Mouse (Mus musculus) stomach, embryonic 14.5 days (tissue): ENCODE data around the gene Eps8l2. TPM values are rescaled to one million over a fixed set of nuclear protein-coding genes. Genes with fewer than 3 reads are reported as not detected.

ENCODE experiments used
- ATAC-seq: fragments of 200-750 bp; cut with Nextera tagmentation; 2 replicates; pipeline ENCODE4 v1.8.0; 2017; ENCODE audit warnings: low read depth, moderate TSS enrichment; ENCODE audit not compliant: insufficient number of reproducible peaks, insufficient read depth, low FRiP score
- H3K27ac ChIP-seq: fragments of 300-500 bp; sonication (generic); 2 replicates; pipeline ENCODE4 v1.5.1; 2014; ENCODE audit warnings: mild to moderate bottlenecking, low read length, moderate library complexity, mixed read lengths
- H3K27me3 ChIP-seq: fragments of 300-500 bp; sonication (generic); 2 replicates; pipeline ENCODE4 v1.6.1; 2014; ENCODE audit warnings: low read length, control low read depth, mixed read lengths; ENCODE audit not compliant: control insufficient read depth, insufficient read depth
- H3K36me3 ChIP-seq: fragments of 300-500 bp; sonication (generic); 2 replicates; pipeline ENCODE4 v1.6.1; 2014; ENCODE audit warnings: mild to moderate bottlenecking, control low read depth, low read length, moderate library complexity, mixed read lengths; ENCODE audit not compliant: control insufficient read depth, insufficient read depth
- H3K4me1 ChIP-seq: fragments of 300-500 bp; sonication (generic); 2 replicates; pipeline ENCODE4 v1.6.1; 2014; ENCODE audit warnings: low read length, control low read depth, mixed read lengths; ENCODE audit not compliant: control insufficient read depth, insufficient read depth
- H3K4me2 ChIP-seq: fragments of 300-500 bp; sonication (generic); replicated peaks from 2 replicates; pipeline ENCODE4 v1.6.1; 2014; ENCODE audit warnings: low read depth, low read length, control low read depth
- H3K4me3 ChIP-seq: fragments of 300-500 bp; sonication (generic); 2 replicates; pipeline ENCODE4 v1.5.1; 2014; ENCODE audit warnings: low read depth, low read length, control low read depth
- H3K9ac ChIP-seq: fragments of 300-500 bp; sonication (generic); replicated peaks from 2 replicates; pipeline ENCODE4 v1.6.1; 2014; ENCODE audit warnings: low read depth, mild to moderate bottlenecking, control low read depth, low read length, moderate library complexity, mixed read lengths
- H3K9me3 ChIP-seq: fragments of 300-500 bp; sonication (generic); 2 replicates; pipeline ENCODE4 v1.6.1; 2016; ENCODE audit warnings: low read depth, low read length, control low read depth; ENCODE audit not compliant: control insufficient read depth
- WGBS: fragments of 180-500 bp; shearing (Covaris S2); extraction: QIAGEN DNeasy Blood & Tissue Kit; methylation state at CpG from one replicate; pipeline ENCODE4 v1.1.7; 2014; 5-methylcytosine and 5-hydroxymethylcytosine counted together
- polyA plus RNA-seq: library from polyadenylated mRNA; unstranded; fragments of >200 nt; fragmentation: Nextera tagmentation; extraction: Ambion mirVana; gene quantifications from 2 replicates; pipeline ENCODE4 v1.2.1, GENCODE M21; 2014

The Eps8l2 gene
- polyA plus RNA-seq, 1 experiment from 2014 or later = 28.1 TPM

GRCm38 (mm10) chr7:141364349-141365048 is 25.8 kb downstream of the Eps8l2 start:
- Histone ChIP-seq H3K27me3 (no peaks in the 10 kb centered on the region), H3K9me3 (no peaks in the 10 kb centered on the region), H3K9ac (no peak overlapping the region), H3K4me1 (no peaks in the 10 kb centered on the region), H3K4me3 (no peak overlapping the region), H3K27ac (no peak overlapping the region), H3K36me3 (no peaks in the 10 kb centered on the region), H3K4me2 (no peak overlapping the region)
- WGBS = 81% methylated on average over 5 of the region's 5 CpGs
- peak; percentile 54; the same call in 1 of the 2 replicates for ATAC-seq

GRCm38 (mm10) chr7:141365049-141365445 is 26.4 kb downstream of the Eps8l2 start:
- Histone ChIP-seq H3K4me2 (no peak overlapping the region), H3K4me1 (no peaks in the 10 kb centered on the region), H3K9ac (no peak overlapping the region), H3K9me3 (no peaks in the 10 kb centered on the region), H3K4me3 (no peak overlapping the region), H3K27me3 (no peaks in the 10 kb centered on the region), H3K36me3 (no peaks in the 10 kb centered on the region), H3K27ac (no peak overlapping the region)
- ATAC-seq = no peak
- 66% methylated on average over 3 of the region's 3 CpGs for WGBS

GRCm38 (mm10) chr7:141367358-141367757 is 28.7 kb downstream of the Eps8l2 start:
- no peak overlapping the region for H3K27ac ChIP-seq
- WGBS = 78% methylated on average over 4 of the region's 4 CpGs
- H3K4me3 ChIP-seq = no peak overlapping the region

DNA sequence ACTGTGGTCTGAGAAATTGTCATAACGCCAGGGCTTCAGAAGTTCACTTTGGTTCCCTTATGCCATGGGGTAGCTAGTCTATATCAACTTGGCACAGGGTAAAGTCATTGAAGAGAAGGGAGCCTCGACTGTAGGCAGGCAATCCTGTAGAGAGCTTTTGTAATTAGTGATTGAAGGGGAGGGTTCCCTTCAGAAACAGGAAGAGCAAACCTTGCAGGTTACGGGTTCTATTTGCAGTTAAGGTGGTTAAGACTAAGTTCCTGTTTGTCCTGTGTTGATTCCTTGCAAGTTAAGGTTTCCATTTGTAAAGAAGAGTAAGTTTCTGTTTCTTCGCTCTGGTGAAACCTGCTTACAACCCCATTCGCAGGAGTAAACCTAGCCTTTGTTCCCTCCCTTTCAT is 31.2 kb downstream of the Eps8l2 start:
- H3K9me3 ChIP-seq = no peaks in the 10 kb centered on the region
- WGBS = 67% methylated on average over 5 of the region's 5 CpGs
- H3K4me2 ChIP-seq = no peak overlapping the region
- H3K4me3 ChIP-seq = no peak overlapping the region
- H3K27me3 ChIP-seq = no peaks in the 10 kb centered on the region
- no peak overlapping the region for H3K9ac ChIP-seq
- H3K36me3 ChIP-seq = no peaks in the 10 kb centered on the region
- no peak for ATAC-seq
- H3K4me1 ChIP-seq = no peaks in the 10 kb centered on the region
- H3K27ac ChIP-seq = no peak overlapping the region

More at GRCm38 (mm10) chr7:141367358-141367757, 28.7 kb downstream of the Eps8l2 start:
- H3K36me3 ChIP-seq = no peaks in the 10 kb centered on the region
- H3K4me1 ChIP-seq = no peaks in the 10 kb centered on the region
- H3K4me2 ChIP-seq = no peak overlapping the region
- H3K9ac ChIP-seq = no peak overlapping the region
- no peak for ATAC-seq
- no peaks in the 10 kb centered on the region for H3K9me3 ChIP-seq
- no peaks in the 10 kb centered on the region for H3K27me3 ChIP-seq

DNA sequence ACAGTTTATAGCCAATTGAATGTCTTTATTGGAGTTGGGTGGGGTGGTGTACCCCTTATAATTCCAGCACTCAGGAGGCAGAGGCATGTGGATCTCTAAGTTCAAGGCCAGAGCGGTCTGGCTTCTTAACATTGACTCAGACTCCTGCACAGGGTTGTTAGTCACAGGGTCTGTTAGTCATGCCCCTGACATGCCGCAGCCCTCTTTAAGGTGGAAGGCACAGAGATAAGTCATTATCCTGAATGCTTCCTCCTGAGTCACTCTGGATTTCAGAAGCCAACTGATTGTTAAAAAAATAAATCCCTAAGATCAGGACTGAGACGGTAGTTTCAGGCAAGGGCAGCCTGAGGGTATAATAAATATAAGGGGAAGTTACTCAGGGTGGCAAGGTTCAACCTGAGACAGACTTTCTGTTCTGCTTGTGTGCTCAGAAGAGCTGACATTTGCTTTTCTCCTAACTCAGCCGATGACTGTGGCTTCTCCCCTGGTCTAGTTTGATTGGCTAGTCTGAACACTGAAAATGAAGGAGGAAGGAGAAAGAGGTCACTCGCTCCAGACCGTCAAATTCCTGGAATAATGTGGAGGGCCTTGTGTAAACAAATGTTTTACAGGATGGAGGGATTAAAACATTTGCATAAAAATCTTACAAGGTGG is 33.4 kb downstream of the Eps8l2 start:
- no peaks in the 10 kb centered on the region for H3K36me3 ChIP-seq
- WGBS = 39% methylated on average over 6 of the region's 6 CpGs
- H3K27me3 ChIP-seq = no peaks in the 10 kb centered on the region
- no peaks in the 10 kb centered on the region for H3K4me1 ChIP-seq
- no peak overlapping the region for H3K27ac ChIP-seq
- ATAC-seq = no peak
- no peak overlapping the region for H3K9ac ChIP-seq
- no peaks in the 10 kb centered on the region for H3K9me3 ChIP-seq
- H3K4me3 ChIP-seq = no peak overlapping the region
- no peak overlapping the region for H3K4me2 ChIP-seq

GRCm38 (mm10) chr7:141373611-141374010 is 34.9 kb downstream of the Eps8l2 start:
- H3K9me3 ChIP-seq = no peaks in the 10 kb centered on the region
- H3K27me3 ChIP-seq = no peaks in the 10 kb centered on the region
- no peak overlapping the region for H3K27ac ChIP-seq
- H3K4me2 ChIP-seq = no peak overlapping the region
- no peaks in the 10 kb centered on the region for H3K36me3 ChIP-seq
- ATAC-seq = no peak
- H3K4me3 ChIP-seq = no peak overlapping the region
- H3K4me1 ChIP-seq = no peaks in the 10 kb centered on the region
- H3K9ac ChIP-seq = no peak overlapping the region
- 83% methylated on average over 6 of the region's 6 CpGs for WGBS

DNA sequence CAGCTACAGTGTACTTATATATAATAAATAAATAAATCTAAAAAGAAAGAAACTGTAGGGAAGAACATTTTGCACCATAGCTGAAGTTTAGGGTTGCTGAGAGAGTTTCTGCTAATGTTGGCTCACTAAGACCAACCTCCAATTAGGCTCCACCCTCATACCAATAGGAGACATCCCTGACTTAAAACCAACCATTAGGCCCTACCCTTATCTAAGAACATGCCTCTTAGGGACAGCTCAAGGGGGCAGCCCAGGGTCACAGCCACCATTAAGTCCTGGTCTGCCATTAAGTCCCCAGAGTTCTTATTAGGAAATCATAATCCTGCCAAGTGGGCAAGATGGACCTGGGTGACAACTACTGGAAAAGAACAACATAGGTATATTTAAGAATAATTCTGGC is 35.7 kb downstream of the Eps8l2 start:
- H3K4me2 ChIP-seq = no peak overlapping the region
- H3K4me1 ChIP-seq = no peaks in the 10 kb centered on the region
- no peaks in the 10 kb centered on the region for H3K36me3 ChIP-seq
- no peaks in the 10 kb centered on the region for H3K27me3 ChIP-seq
- no peaks in the 10 kb centered on the region for H3K9me3 ChIP-seq
- no peak overlapping the region for H3K27ac ChIP-seq
- H3K4me3 ChIP-seq = no peak overlapping the region
- H3K9ac ChIP-seq = no peak overlapping the region
- no peak for ATAC-seq

GRCm38 (mm10) chr7:141379584-141379983 is 40.9 kb downstream of the Eps8l2 start:
- H3K4me1 ChIP-seq = no peaks in the 10 kb centered on the region
- H3K9me3 ChIP-seq = no peaks in the 10 kb centered on the region
- 54% methylated on average over 4 of the region's 4 CpGs for WGBS
- H3K27ac ChIP-seq = no peak overlapping the region
- ATAC-seq = no peak
- no peak overlapping the region for H3K9ac ChIP-seq
- H3K4me3 ChIP-seq = no peak overlapping the region
- no peaks in the 10 kb centered on the region for H3K27me3 ChIP-seq
- H3K36me3 ChIP-seq = no peaks in the 10 kb centered on the region
- H3K4me2 ChIP-seq = no peak overlapping the region
